Mouse (Mus musculus) liver, embryonic 14.5 days (tissue): Measurements from ENCODE around the gene BC025446. TPM values are rescaled to one million over a fixed set of nuclear protein-coding genes. Genes with fewer than 3 reads are reported as not detected.

Experiments used
- ATAC-seq: fragments of 200-750 bp; cut with Nextera tagmentation; 2 replicates; pipeline ENCODE4 v1.8.0; 2017; ENCODE audit warnings: moderate number of reproducible peaks, mild to moderate bottlenecking, moderate library complexity; ENCODE audit not compliant: insufficient read depth
- DNase-seq, 3 experiments: peaks; one replicate each; pipeline ENCODE4 v3.0.0-alpha.2; 2012 to 2013; ENCODE audit warnings: low read depth in 3 of 3, low spot score in 3 of 3
- H3K27ac ChIP-seq: fragments of 300-500 bp; sonication (generic); 2 replicates; pipeline ENCODE4 v1.5.1; 2014; ENCODE audit warnings: moderate library complexity, mild to moderate bottlenecking, control low read depth, inconsistent platforms
- H3K27me3 ChIP-seq: fragments of 300-500 bp; sonication (generic); 2 replicates; pipeline ENCODE4 v1.6.1; 2014; ENCODE audit warnings: mild to moderate bottlenecking, low read length, moderate library complexity; ENCODE audit not compliant: control insufficient read depth, insufficient read depth
- H3K36me3 ChIP-seq: fragments of 300-500 bp; sonication (generic); replicated peaks from 2 replicates; pipeline ENCODE4 v1.6.1; 2014; ENCODE audit warnings: low read depth; ENCODE audit not compliant: control insufficient read depth, insufficient read depth
- H3K4me1 ChIP-seq, 2 experiments: fragments of 200-500 bp in 1 of 2; fragments of 300-500 bp in 1 of 2; sonication (generic) in 1 of 2; replicated peaks; 2 replicates each; pipeline ENCODE4 v1.6.1; 2012 to 2014; ENCODE audit warnings: antibody characterized with exemption in 1 of 2, inconsistent platforms in 1 of 2, low read length in 1 of 2; ENCODE audit not compliant: control insufficient read depth in 2 of 2, insufficient read depth in 2 of 2
- H3K4me2 ChIP-seq: fragments of 300-500 bp; sonication (generic); 2 replicates; pipeline ENCODE4 v1.6.1; 2014; ENCODE audit warnings: low read depth, mild to moderate bottlenecking, control low read depth, moderate library complexity
- H3K4me3 ChIP-seq, 2 experiments: fragments of 200-500 bp in 1 of 2; fragments of 300-500 bp in 1 of 2; sonication (generic) in 1 of 2; 2 replicates each; pipeline ENCODE4 v1.5.1; 2012 to 2014; ENCODE audit warnings: low read depth in 2 of 2, low read length in 2 of 2, mild to moderate bottlenecking in 2 of 2, control low read depth in 1 of 2, inconsistent platforms in 1 of 2, moderate library complexity in 1 of 2; ENCODE audit not compliant: insufficient read depth in 1 of 2
- H3K9ac ChIP-seq: fragments of 300-500 bp; sonication (generic); replicated peaks from 2 replicates; pipeline ENCODE4 v1.6.1; 2014; ENCODE audit warnings: mild to moderate bottlenecking, control low read depth, moderate library complexity
- H3K9me3 ChIP-seq: fragments of 300-500 bp; sonication (generic); 2 replicates; pipeline ENCODE4 v1.6.1; 2016; ENCODE audit warnings: low read length, mixed read lengths; ENCODE audit not compliant: control insufficient read depth
- CTCF ChIP-seq: IDR thresholded peaks from 2 replicates; pipeline ENCODE4 v1.5.1; 2016; ENCODE audit warnings: antibody characterized with exemption, low read depth, control low read depth
- EP300 ChIP-seq: IDR thresholded peaks from 2 replicates; pipeline ENCODE4 v1.6.1; 2016; ENCODE audit warnings: antibody characterized with exemption, low read depth
- WGBS: fragments of 180-500 bp; shearing (Covaris S2); extraction: QIAGEN DNeasy Blood & Tissue Kit; methylation state at CpG from one replicate; pipeline ENCODE4 v1.1.7; 2014; ENCODE audit not compliant: insufficient replicate concordance; 5-methylcytosine and 5-hydroxymethylcytosine counted together
- polyA plus RNA-seq, 2 experiments: library from polyadenylated mRNA; depleted of rRNA in 1 of 2; stranded (reverse) in 1 of 2; unstranded in 1 of 2; fragments of >200 nt; fragmentation: Nextera tagmentation in 1 of 2; extraction: Ambion mirVana in 1 of 2; gene quantifications; 2 replicates each; pipeline versions ENCODE4 v1.2.1 to v1.2.3; 2012 to 2014

The BC025446 gene
- polyA plus RNA-seq, 2 experiments = 3.0 to 5.7 TPM

DNA sequence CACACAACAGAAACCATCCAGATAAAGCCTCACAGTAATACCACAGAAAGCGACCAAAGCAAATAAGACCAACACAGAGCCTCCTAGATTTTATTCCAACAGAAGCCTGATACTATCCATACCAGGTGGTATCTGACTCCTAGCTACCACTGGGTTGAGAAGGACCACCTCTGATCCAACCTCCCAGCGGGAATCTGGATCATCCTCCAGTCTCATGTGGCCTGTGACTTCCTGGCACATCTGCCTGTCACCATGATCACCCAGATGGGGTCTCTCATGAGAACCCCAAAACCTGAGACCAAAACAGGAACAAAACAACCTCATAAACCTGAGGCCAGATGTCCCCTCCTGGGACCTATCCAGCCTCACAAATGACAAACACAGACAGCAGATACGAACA, 38.5 kb downstream of the BC025446 start:
- 59% methylated on average over 3 of the region's 3 CpGs for WGBS
- H3K4me3 ChIP-seq = no peak overlapping the region
- H3K27ac ChIP-seq = no peak overlapping the region
- H3K27me3 ChIP-seq = no peaks in the 10 kb centered on the region
- H3K9me3 ChIP-seq = no peaks in the 10 kb centered on the region
- no peak overlapping the region for H3K4me2 ChIP-seq
- no peaks in the 10 kb centered on the region for H3K4me1 ChIP-seq
- DNase-seq = no peak
- ATAC-seq = no peak
- no peak overlapping the region for H3K9ac ChIP-seq
- no peaks in the 10 kb centered on the region for H3K36me3 ChIP-seq
- TF ChIP-seq EP300 = no peak
- no peak for TF ChIP-seq CTCF

DNA sequence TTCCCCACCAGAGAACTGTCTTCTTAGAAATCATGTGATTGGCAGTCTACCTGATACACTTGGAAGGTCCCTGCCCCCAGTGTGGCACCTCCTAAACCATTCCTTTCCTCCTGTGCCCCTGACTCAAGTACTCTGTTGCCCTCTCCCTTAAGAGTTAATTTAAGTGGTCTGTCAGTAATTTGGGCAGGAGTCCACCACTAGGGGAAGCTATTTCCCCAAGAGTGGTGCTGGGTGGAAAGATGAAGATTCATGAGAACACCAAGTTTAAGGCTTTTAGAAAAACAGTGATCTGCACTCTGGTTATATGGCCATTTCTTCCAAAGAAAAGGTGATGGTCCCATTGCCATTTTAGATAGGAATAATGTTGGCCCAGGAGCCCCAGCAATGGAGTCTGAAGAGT, 49.7 kb downstream of the BC025446 start:
- Histone ChIP-seq H3K4me3 (no peak overlapping the region), H3K27ac (no peak overlapping the region), H3K4me2 (no peak overlapping the region), H3K4me1 (no peaks in the 10 kb centered on the region), H3K27me3 (no peaks in the 10 kb centered on the region), H3K9me3 (no peaks in the 10 kb centered on the region), H3K9ac (no peak overlapping the region), H3K36me3 (no peaks in the 10 kb centered on the region)
- no peak for ATAC-seq
- no peak for DNase-seq
- TF ChIP-seq EP300 (no peak), CTCF (peak; percentile 17; the same call in 1 of the 2 replicates)

DNA sequence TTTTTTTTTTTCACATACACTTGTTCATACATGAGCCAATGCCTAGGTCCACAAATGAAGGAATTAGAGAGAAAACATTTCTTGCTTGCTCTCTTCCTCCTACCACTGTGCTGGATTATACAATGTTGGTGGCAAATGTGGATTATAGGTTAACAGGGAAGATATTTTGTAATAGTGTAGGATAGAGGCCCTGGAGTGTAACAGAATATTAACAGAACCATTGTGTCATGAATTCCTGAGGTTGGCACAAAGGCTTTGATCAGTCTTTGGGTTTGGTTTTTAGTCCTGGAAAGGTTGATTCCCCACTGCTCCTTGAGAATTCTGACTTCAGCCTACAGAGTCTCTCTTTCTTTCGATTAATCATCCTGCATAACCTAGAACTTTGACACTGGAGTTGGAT, 50.5 kb downstream of the BC025446 start:
- Histone ChIP-seq H3K9me3 (no peaks in the 10 kb centered on the region), H3K4me2 (no peak overlapping the region), H3K36me3 (no peaks in the 10 kb centered on the region), H3K27me3 (no peaks in the 10 kb centered on the region), H3K9ac (no peak overlapping the region), H3K4me1 (no peaks in the 10 kb centered on the region), H3K27ac (no peak overlapping the region), H3K4me3 (no peak overlapping the region)
- 32% methylated on average over 1 of the region's 1 CpGs for WGBS
- no peak for TF ChIP-seq CTCF
- no peak for TF ChIP-seq EP300
- ATAC-seq (no peak), DNase-seq (no peak)

DNA sequence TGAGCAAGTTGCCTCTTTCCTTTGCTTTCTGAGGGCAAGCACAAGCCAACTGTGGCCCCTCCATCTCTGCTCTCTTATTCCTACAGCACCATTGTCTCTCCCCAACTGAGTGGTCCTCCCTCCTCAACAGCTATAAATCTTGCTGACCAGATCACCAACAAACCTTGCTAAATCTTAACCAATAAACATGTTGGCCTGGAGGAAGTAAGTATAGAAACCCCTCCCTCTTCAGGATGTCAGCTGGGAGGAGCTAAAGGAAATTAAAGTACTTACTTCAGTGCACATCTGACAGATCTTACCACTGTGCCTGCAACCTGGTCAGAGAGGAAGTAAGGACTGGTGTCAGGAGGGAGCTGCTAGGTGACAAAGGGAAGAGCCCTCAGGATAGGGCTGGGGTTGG, 51.9 kb downstream of the BC025446 start, which contains the start of gene Ly6f:
Gene Ly6f, plus strand, starts transcription at position 301 of the 400 bp plus-strand sequence.
- H3K9me3 ChIP-seq = no peaks in the 10 kb centered on the region
- H3K27ac ChIP-seq = no peak within 1 kb of the TSS
- no peaks in the 10 kb centered on the region for H3K27me3 ChIP-seq
- H3K4me2 ChIP-seq = no peak within 1 kb of the TSS
- no peak within 1 kb of the TSS for H3K9ac ChIP-seq
- H3K4me3 ChIP-seq = no peak within 1 kb of the TSS
- TF ChIP-seq EP300 = no peak
- no peak for TF ChIP-seq CTCF
- no peak for DNase-seq
- H3K36me3 ChIP-seq = no peaks in the 10 kb centered on the region
- ATAC-seq = no peak
- H3K4me1 ChIP-seq = no peaks in the 10 kb centered on the region

DNA sequence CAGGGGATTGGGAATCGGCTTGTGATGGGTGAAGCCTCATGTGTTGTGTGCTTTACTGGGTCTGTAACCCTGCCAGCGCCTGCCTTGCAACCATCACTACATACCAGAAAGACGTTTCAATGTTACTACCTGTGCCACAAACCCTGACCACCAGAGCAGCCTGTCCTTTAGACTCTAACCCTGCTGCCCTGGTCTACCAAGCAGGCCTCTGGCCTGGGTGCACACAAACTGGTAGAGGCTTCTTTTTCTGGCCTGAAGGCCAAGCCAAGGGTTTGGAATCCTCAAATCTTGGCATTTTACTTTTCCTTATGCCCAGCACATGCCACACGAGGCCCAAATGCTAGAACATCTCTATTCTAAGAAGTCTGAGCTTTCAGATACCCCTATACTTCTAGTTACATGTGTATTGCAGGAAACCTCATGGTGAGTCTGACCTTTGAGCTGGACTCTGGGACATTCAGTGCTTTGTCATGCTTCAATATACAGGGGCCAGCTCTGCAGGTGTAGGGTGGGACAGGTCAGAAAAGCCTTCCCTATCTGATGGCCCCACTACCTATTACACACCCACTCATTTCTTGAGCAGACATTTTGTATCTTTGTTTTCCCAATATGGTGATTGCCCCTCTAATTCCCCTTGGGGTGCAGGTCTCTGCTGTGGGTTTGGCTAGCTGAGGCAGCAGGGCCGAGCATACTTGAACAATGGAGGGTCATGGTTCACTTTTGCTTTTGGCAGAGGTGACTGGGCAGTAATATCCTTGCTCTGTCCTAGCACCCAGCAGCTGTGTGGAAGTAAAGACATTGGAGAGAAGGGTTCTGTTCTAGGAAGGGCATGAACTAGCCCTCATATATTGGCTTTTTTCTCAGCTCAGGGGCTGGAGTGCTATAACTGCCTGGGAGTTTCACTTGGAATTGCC, 53.0 kb downstream of the BC025446 start:
- no peak for DNase-seq
- Histone ChIP-seq H3K27me3 (no peaks in the 10 kb centered on the region), H3K9me3 (no peaks in the 10 kb centered on the region), H3K4me1 (no peaks in the 10 kb centered on the region), H3K4me3 (no peak overlapping the region), H3K36me3 (no peaks in the 10 kb centered on the region), H3K4me2 (no peak overlapping the region), H3K27ac (no peak overlapping the region), H3K9ac (no peak overlapping the region)
- TF ChIP-seq EP300 (no peak), CTCF (no peak)
- 45% methylated on average over 5 of the region's 5 CpGs for WGBS
- no peak for ATAC-seq
